Mouse (Mus musculus) cerebellum, adult 8-10 months (tissue): ENCODE results near the gene St14.
A peak's percentile ranks its signal among the peaks of the same experiment; 100 is the strongest.

ENCODE experiments used
- DNase-seq: peaks from one replicate; pipeline ENCODE4 v3.0.0; 2022

Gene St14

GRCm38 (mm10) chr9:31122464-31123030, 9.1 kb downstream of the St14 start:
- DNase-seq = no peak

- no peak for DNase-seq
Measured at GRCm38 (mm10) chr9:31120533-31120915, 11.1 kb downstream of the St14 start.

DNA sequence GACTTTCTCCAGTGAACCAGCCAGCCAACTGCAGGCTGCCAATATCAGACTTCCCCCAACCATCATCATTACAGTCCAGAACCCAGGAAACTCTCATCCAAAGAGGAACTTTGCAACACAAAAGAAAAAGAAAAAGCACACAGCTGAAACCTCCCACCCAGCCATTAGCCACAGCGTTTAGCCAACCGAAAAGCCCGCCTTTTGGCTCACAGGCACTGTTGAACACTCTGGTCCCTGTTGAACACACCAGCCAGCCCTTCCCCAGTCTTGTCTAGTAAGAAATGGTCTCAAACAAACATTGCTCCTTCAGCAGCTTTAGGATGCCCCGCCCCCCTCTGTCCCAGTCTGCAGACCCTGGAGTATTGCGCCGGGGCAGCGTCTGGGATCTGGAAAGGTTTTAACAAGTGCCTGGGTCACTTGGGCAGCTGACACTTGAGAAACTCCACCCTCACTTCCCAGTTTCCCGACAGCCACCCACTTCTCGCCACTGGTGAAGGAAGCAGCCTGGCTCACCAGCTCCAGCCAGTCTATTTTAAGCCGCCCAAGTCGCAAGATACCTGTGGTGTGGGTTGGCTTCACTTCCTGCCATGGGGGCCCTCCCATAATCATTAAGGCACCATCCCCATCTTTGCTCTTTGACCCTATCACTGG, 11.6 kb downstream of the St14 start:
- no peak for DNase-seq

GRCm38 (mm10) chr9:31119405-31119804, 12.2 kb downstream of the St14 start:
- DNase-seq = no peak

GRCm38 (mm10) chr9:31118520-31119298, 12.9 kb downstream of the St14 start:
- DNase-seq = no peak

- no peak for DNase-seq
Measured at GRCm38 (mm10) chr9:31117488-31117887, 14.2 kb downstream of the St14 start.

DNA sequence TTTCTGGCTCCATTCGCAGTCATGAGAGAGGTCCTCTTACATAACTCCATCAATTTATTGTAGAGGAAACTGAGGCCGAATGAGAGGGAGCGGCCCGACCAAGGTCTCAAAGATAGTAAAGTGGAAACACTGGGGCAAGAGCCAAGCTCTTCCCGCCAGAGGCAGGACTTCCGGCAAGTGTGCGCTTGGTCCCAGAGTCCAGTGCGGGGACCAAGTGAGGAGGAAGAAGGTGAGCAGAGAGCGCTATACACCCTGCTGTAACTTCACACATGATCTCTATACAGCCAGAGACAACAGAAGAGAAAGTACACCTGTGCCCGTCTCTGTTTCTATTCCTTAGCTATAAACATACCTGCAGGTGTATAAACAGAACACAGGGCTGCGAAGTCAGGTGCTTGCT, 14.6 kb downstream of the St14 start:
- DNase-seq = no peak

DNA sequence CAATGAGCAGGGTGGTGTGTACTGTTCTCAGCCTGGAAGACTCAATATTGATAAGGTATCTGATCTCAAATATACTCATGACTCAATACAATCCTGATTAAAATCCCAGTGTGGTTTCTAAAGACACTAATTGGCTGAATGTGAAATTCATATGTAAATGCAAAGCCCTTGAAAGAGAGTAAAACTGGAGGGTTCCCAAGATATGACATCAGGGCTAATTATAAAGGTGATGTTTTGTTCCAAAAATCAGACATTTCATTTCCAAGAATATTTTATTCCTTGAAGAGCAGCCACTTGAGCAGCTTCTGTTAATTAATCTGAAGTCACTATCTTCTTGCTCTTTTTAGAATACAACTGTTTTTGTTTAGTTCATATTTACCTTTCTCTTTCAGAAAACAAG, 16.1 kb downstream of the St14 start:
- no peak for DNase-seq

DNA sequence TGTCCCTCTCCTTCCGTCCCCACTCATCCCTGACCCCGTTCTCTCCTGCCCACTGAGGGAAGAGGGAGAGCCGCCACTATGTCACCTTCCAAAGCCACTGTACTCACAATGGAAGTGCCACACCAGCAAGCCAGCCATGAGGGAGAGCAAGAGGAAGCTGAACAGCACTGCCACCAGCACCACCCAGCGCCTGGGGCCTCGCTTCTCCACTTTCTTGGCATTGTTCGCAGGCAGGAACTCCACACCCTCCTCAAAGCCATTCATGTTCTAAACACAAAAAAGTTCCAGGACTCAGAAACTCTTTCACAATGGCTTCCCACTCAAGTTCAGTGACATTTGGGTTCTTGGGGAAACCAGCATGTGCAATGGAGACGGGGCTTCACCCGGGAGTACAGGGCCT, 23.2 kb downstream of the St14 start:
- DNase-seq = no peak

GRCm38 (mm10) chr9:31098118-31098517, 33.5 kb downstream of the St14 start:
- no peak for DNase-seq

DNA sequence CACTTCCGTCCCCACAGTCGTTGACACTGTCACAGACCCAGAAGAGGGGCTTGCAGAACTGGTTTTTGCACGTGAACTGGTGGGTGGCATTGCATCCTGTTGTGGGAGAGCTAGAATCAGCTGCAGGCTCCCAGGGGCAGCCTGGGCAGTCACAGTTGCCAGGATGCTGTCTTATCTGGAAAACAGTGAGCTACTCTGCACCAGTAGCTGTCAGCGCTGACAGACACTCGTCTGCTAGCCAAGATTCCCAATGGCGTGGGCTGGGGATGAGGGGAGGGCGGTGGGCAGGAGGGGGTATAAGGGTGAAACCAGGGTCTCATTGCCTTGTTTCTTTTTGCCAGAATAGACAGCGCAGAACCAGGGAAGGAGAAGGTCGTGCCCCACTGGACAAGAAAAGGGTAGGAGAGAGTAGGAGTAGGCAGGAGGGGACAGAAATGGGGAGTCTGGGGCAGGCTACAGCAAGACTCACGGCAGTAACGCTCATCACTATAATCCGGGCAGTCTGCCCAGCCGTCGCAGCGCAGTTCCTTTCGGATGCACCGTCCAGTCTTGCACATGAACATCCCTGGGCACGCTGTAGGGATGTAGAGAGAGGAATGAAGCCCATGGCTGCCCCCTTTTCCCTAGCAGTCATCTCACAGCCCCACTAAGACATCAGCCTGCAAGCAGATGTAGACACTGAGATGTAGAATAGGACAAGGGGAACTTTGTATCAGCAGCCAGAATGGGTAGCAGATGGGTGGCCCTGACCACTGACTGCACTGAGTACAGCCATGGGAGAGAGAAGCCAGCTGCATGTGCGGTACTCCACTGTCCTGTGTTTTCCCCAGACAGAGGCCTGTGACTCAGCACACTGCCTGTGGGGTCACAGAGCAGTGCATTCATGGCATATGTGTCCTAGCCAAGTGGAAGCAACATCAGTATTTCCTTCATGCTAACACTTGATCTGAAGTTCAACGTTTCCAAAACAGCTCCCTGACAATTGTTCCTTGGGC, 34.3 kb downstream of the St14 start:
- DNase-seq = no peak

DNA sequence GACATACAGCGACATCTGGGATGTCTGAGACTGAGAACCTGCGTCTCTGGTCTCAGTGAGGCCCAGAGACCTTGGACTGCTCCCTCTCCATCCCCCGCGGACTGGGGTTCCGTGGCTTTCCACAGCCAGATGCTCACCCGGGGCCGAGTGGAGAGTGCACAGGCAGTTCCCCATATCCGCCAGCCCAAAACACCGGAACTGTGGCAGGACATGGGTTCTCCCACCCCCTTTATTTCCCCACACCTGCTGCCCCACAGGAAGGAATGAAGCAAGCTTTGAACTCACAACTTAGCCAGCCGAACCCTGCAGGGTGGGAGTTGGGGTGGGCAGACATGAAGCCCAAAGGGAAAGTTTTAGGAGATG, 38.8 kb downstream of the St14 start:
- no peak for DNase-seq

- DNase-seq = no peak
Measured at GRCm38 (mm10) chr9:31092111-31092832, 39.4 kb downstream of the St14 start.

DNA sequence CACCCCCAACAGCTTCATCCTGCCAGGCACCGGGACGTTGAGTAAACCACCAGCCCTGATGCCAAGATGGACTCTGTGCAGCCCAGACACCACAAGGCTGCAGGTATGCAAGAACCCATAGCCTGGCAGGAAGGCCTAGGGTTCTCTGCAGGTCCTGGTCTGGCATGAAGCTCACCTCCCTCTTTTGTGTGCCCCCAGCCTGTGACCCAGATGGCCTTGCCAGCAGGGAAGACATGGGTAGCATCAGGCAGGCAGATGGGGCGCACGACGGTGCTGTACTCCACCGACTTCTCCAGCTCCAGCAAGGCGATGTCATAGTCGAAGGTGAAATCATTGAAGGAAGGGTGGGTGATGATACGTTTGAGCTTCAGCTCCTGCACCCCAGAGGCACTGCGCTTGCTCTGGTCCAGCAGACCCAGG, 40.5 kb downstream of the St14 start:
- DNase-seq = peak; percentile 38

- DNase-seq = peak; percentile 35
Measured at GRCm38 (mm10) chr9:31090081-31091023, 41.3 kb downstream of the St14 start.

GRCm38 (mm10) chr9:31089541-31089940, 42.1 kb downstream of the St14 start:
- no peak for DNase-seq

GRCm38 (mm10) chr9:31088883-31089282, 42.8 kb downstream of the St14 start:
- no peak for DNase-seq

DNA sequence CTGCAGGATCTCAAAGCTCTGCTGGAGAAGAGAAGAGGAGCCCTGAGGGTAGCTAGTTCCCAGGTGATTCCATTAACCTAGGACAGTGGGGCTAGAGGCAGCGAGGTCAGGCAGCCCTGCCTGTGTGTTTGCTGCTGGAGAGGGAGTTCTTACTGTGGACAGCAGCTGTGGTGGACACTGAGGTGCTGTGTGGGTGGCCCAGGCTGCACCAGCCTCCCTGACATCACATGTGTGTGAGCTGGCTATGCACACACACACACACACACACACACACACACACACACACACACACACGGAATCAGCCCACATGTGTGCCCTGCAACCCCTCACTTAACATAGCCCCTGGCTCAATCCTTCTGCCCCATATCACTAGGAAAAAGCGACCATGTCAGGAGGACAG, 43.5 kb downstream of the St14 start:
- no peak for DNase-seq

DNA sequence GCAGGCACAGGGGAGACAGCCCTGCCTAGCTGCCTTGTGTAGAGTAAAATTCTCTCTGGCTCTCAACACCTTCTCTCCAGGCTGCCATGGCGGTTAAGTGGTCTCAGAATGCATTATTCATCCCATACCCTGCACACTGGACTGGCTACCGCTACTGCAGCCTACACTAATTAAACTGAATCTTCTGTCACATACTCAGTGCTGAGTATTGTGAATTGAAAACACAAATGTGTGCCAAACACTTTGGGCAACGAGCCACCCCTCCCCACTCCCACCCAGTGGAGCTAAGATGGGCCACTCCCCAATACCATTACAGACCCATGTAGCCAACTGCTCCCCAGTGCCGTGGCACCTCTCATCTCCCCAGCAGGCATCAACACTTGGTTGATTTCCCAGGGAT, 44.2 kb downstream of the St14 start:
- no peak for DNase-seq

- no peak for DNase-seq
Measured at GRCm38 (mm10) chr9:31086754-31087145, 44.9 kb downstream of the St14 start.

DNA sequence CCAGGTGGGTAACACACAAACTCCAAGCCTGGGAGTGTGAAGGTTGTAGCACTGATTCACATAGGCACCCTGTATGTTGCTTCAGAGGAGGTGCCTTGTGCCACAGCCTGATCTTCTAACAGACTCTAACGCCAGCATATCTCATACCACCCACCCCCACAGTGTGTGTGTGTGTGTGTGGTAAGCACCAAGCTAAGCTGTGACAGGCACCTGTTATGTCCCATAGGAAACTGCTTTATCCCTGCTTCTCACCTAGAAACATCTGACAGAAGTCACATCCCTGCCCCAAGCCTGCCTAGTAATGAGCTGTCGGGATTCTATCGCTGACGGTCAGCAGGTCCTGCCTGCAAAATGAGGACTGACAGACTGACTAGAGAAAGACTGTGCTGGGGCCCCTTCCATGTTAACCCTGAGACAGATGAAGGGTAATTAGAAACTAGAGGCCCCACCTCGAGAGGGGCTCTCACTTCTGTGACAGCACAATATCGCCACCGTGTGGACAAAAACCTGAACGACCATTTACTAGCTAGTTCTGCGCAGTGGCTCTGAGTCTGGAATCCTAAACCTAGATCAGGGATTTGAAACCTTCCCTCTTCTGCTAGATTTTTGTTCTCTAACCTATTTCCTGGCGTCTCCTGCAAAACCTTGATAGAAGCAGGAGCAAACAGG, 45.4 kb downstream of the St14 start:
- DNase-seq = peak; percentile 52
